Mouse (Mus musculus) liver, embryonic 14.5 days (tissue): Measurements from ENCODE around the gene Sez6l.

Experiments used
- CTCF ChIP-seq: IDR thresholded peaks from 2 replicates; pipeline ENCODE4 v1.5.1; 2016; ENCODE audit warnings: antibody characterized with exemption, low read depth, control low read depth
- EP300 ChIP-seq: IDR thresholded peaks from 2 replicates; pipeline ENCODE4 v1.6.1; 2016; ENCODE audit warnings: antibody characterized with exemption, low read depth

DNA sequence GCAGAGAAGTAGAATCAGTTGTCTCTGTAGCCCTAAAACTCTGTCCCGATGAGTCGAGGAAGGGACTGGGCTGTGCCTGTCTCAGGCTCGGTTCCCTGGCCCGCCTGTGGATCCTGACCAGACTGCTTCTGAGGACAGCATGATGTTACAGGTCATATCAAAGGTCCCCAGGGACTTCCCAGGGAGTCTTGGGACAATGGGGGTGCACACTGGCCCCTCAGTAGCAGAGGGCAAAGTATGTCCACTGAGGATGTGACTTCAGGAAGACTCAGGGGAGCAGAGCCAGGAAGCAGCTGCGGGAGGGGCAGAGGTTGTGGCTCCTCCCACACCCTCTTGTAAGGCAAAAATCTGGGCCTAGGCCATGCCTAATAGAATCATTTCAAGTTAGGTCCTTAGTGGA is 90.6 kb downstream of the Sez6l start:
- TF ChIP-seq CTCF (no peak), EP300 (no peak)
